In the genomic region with DNA sequence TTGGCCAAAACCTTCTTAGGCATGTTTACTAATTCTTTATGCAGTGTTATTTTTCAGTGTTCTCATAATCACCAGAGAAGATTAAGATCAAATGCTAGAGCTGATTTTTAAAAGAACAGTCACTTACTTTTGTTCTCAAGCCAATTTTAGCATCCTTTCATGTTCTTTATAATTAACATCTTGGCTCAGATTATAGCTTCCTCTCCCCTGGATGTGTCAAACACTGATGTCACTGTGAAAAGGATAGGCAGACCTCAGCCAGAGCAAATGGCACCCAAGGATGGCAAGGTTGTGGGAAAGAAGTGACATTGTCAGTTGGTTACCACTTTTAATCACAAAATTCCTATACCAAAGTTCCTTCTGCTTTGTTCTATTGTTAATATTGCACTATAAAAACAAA, we compare ENCODE assay signal across 11 mouse cellular contexts.
"Had no signal": no experiment of that assay in that cellular context is flagged by ENCODE, and none has a peak within 500 bp of the region (broad histone marks: within the 10 kb centered on the region; RNA-seq: fewer than 3 reads in every experiment).

No protein-coding gene starts in this region.

- H3K27me3 ChIP-seq: limb, embryonic 12.5 days; midbrain, embryonic 13.5 days; neural tube, embryonic 15.5 days had no signal

- H3K9ac ChIP-seq: limb, embryonic 12.5 days; liver, embryonic 14.5 days; midbrain, embryonic 13.5 days; neural tube, embryonic 15.5 days had no signal

- H3K9me3 ChIP-seq: limb, embryonic 12.5 days; midbrain, embryonic 13.5 days; neural tube, embryonic 15.5 days had no signal

- H3K4me3 ChIP-seq: limb, embryonic 12.5 days; midbrain, embryonic 13.5 days; myocyte; neural tube, embryonic 15.5 days had no signal

- DNase-seq: kidney, postnatal 14 days; liver; lung, adult 18-20 months; right cerebral cortex, adult 18-20 months; thymus, adult 18-20 months; thymus, postnatal 14 days had no signal

- H3K27ac ChIP-seq: limb, embryonic 12.5 days; liver, embryonic 14.5 days; midbrain, embryonic 13.5 days; neural tube, embryonic 15.5 days had no signal

- H3K4me1 ChIP-seq: limb, embryonic 12.5 days; midbrain, embryonic 13.5 days; neural tube, embryonic 15.5 days had no signal

- H3K4me2 ChIP-seq: limb, embryonic 12.5 days; midbrain, embryonic 13.5 days; neural tube, embryonic 15.5 days had no signal

- H3K36me3 ChIP-seq: limb, embryonic 12.5 days; midbrain, embryonic 13.5 days; neural tube, embryonic 15.5 days had no signal

- ATAC-seq: midbrain, embryonic 13.5 days had no signal
